Mouse (Mus musculus) heart, embryonic 12.5 days (tissue): ENCODE measurements around the gene Gpx8. TPM values are rescaled to one million over a fixed set of nuclear protein-coding genes. Genes with fewer than 3 reads are reported as not detected.

Source experiments
- ATAC-seq: fragments of 200-750 bp; cut with Nextera tagmentation; 2 replicates; pipeline ENCODE4 v1.8.0; 2017; ENCODE audit warnings: moderate TSS enrichment, moderate library complexity; ENCODE audit not compliant: insufficient number of reproducible peaks, low FRiP score
- H3K27ac ChIP-seq: fragments of 300-500 bp; sonication (generic); 2 replicates; pipeline ENCODE4 v1.5.1; 2016; ENCODE audit warnings: mild to moderate bottlenecking, moderate library complexity; ENCODE audit not compliant: poor library complexity, severe bottlenecking
- H3K27me3 ChIP-seq: fragments of 300-500 bp; sonication (generic); replicated peaks from 2 replicates; pipeline ENCODE4 v1.6.1; 2016; ENCODE audit warnings: mild to moderate bottlenecking, moderate library complexity
- H3K36me3 ChIP-seq: fragments of 300-500 bp; sonication (generic); 2 replicates; pipeline ENCODE4 v1.6.1; 2016; ENCODE audit warnings: mild to moderate bottlenecking, moderate library complexity
- H3K4me1 ChIP-seq: fragments of 300-500 bp; sonication (generic); replicated peaks from 2 replicates; pipeline ENCODE4 v1.6.1; 2016; ENCODE audit warnings: mild to moderate bottlenecking
- H3K4me2 ChIP-seq: fragments of 300-500 bp; sonication (generic); 2 replicates; pipeline ENCODE4 v1.6.1; 2016; ENCODE audit warnings: mild to moderate bottlenecking, moderate library complexity
- H3K4me3 ChIP-seq: fragments of 300-500 bp; sonication (generic); 2 replicates; pipeline ENCODE4 v1.5.1; 2016; ENCODE audit warnings: mild to moderate bottlenecking
- H3K9ac ChIP-seq: fragments of 300-500 bp; sonication (generic); 2 replicates; pipeline ENCODE4 v1.6.1; 2016; ENCODE audit warnings: mild to moderate bottlenecking, moderate library complexity
- H3K9me3 ChIP-seq: fragments of 300-500 bp; sonication (generic); replicated peaks from 2 replicates; pipeline ENCODE4 v1.6.1; 2016; ENCODE audit warnings: mild to moderate bottlenecking, moderate library complexity
- WGBS: fragments of 180-500 bp; shearing (Covaris S2); methylation state at CpG from one replicate; pipeline ENCODE4 v1.1.7; 2016; 5-methylcytosine and 5-hydroxymethylcytosine counted together
- microRNA counts: library from miRNA; unstranded; fragments of <30 nt; microRNA quantifications from one replicate; lab custom pipeline; 2017
- microRNA-seq: library from miRNA; unstranded; fragments of <30 nt; microRNA quantifications from one replicate; pipeline ENCODE4, GENCODE M21; 2017
- polyA plus RNA-seq: library from polyadenylated mRNA; unstranded; fragments of >200 nt; fragmentation: Nextera tagmentation; extraction: Ambion mirVana; gene quantifications from 2 replicates; pipeline ENCODE4 v1.2.1, GENCODE M21; 2016

The Gpx8 gene
- polyA plus RNA-seq, 1 experiment from 2014 or later: 142 TPM

DNA sequence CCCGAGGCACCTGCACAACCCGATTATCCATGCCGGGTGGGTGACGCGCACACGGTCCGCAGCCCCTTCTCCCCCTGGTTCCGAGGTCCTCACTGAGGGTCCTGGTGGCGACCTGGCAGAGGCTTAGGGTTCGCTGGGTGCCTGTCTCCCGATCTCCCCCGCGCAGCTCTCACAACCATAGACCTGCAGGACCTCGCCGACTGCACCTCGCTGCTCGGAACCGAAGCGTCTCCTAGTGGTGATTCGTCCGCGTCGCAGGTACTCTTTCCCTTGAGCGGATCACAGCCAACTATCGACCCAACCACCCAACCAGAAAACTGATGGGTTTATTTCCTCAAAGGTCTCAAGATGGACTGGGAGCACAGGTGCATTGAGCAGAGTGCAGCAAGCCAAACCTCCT, 52.0 kb downstream of the Gpx8 start:
- Histone ChIP-seq H3K4me3 (peak overlapping the region; percentile 53), H3K36me3 (no peaks in the 10 kb centered on the region), H3K27ac (no peak overlapping the region), H3K4me1 (peaks cover 33% of the 10 kb centered on the region), H3K9ac (peak overlapping the region; percentile 40; the same call in 1 of the 2 replicates), H3K9me3 (no peaks in the 10 kb centered on the region), H3K4me2 (peak overlapping the region; percentile 94), H3K27me3 (peaks cover 94% of the 10 kb centered on the region)
- under 1% methylated on average over 25 of the region's 25 CpGs for WGBS
- ATAC-seq: no peak

DNA sequence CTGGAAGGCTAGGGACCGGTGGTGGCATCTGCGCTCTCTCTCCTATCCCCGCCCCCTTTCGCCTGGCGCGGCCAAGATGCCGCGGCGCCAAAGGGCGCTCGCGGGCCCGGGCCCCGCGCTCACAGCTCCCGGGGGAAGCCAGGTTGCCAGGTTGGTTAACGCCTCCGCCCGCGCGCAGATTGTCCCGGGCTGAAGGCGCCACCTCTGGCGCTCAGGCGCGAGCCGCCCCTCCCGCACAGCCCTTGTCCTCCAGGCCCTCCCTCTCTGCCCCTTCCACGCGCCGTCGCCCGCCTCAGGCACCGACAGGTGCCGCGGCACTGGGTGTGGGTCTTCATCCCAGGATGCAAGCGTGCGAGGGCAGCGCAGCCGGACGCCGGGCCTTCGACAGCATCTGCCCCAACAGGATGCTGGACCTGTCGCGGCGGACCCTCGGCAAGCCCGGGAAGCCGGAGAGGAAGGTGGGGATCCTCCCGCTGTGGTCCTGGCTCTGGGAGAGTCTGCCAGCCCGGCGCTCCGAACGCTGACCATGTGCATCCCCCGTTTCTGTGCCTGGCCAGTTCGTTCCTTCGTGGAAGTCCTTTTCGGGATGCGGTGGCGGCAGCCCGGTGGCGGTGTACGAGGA, 52.6 kb downstream of the Gpx8 start, which contains the start of gene Mcidas:
TSS of gene Mcidas (plus strand) at position 315 of the 622 bp plus-strand sequence.
- Histone ChIP-seq H3K27ac (no peak within 1 kb of the TSS), H3K4me1 (peaks cover 37% of the 10 kb centered on the region), H3K4me2 (peak within 1 kb of the TSS; percentile 94), H3K27me3 (peaks cover 95% of the 10 kb centered on the region), H3K9ac (peak within 1 kb of the TSS; percentile 40; the same call in 1 of the 2 replicates), H3K4me3 (peak within 1 kb of the TSS; percentile 53), H3K9me3 (no peaks in the 10 kb centered on the region), H3K36me3 (no peaks in the 10 kb centered on the region)
- 0 out of 2 replicates have a peak, but pooled peaks have one; percentile 20 for ATAC-seq
- WGBS: under 1% methylated on average over 63 of the region's 63 CpGs

MicroRNA genes within 50 kb of the gene (microRNA counts, 519-probe panel; counts per million panel counts)
- microRNA mmu-miR-449a (lab: Ali Mortazavi, UCI): not detected
- not detected for microRNA mmu-miR-449b (lab: Ali Mortazavi, UCI)
- not detected for microRNA mmu-miR-449c (lab: Ali Mortazavi, UCI)

Small RNA genes within 50 kb of the gene (microRNA-seq; reads per million reads assigned to microRNA genes)
- gene Mir449a: 19.1 reads per million, percentile 33 among the genes with 10 or more reads in this experiment
- not detected for gene Mir449b
- not detected for gene Mir449c

Other genes with a start within 250 kb of the Gpx8 start
- 46.9 and 49.0 TPM in 2 replicates for gene Plpp1, start 245.6 kb downstream of the Gpx8 start, polyA plus RNA-seq
- 58.3 and 60.6 TPM in 2 replicates for gene Mtrex, start 119.0 kb downstream of the Gpx8 start, polyA plus RNA-seq
- gene Dhx29, start 119.0 kb downstream of the Gpx8 start, polyA plus RNA-seq: 18.0 and 19.7 TPM in 2 replicates
- 0.14 TPM in 1 of 2 replicates, not detected in the other for gene Ccno, start 58.6 kb downstream of the Gpx8 start, polyA plus RNA-seq
- gene Mcidas, start 52.6 kb downstream of the Gpx8 start, polyA plus RNA-seq: not detected in 2 replicates
- not detected in 2 replicates for gene Cdc20b, start 11.3 kb downstream of the Gpx8 start, polyA plus RNA-seq
- not detected in 2 replicates for gene Gzma, start 54.6 kb upstream of the Gpx8 start, polyA plus RNA-seq
- 1.0 and 1.5 TPM in 2 replicates for gene Esm1, start 163.2 kb upstream of the Gpx8 start, polyA plus RNA-seq
- gene Gzmk, start 179.5 kb upstream of the Gpx8 start, polyA plus RNA-seq: not detected in 2 replicates
- gene BC067074, start 246.7 kb upstream of the Gpx8 start, polyA plus RNA-seq: 4.0 and 4.2 TPM in 2 replicates